Mouse (Mus musculus) inflammation-experienced regulatory T-cells, adult 16 weeks (primary cell): Measurements from ENCODE around the gene Rab23. TPM values are rescaled to one million over a fixed set of nuclear protein-coding genes. Genes with fewer than 3 reads are reported as not detected.

Experiments
- polyA plus RNA-seq: library from polyadenylated mRNA; unstranded; fragments of 100-300 nt; shearing (Covaris generic); gene quantifications from one replicate; pipeline ENCODE4 v1.2.1, GENCODE M21; 2017

Gene Rab23
- polyA plus RNA-seq, result 12.2 TPM

DNA sequence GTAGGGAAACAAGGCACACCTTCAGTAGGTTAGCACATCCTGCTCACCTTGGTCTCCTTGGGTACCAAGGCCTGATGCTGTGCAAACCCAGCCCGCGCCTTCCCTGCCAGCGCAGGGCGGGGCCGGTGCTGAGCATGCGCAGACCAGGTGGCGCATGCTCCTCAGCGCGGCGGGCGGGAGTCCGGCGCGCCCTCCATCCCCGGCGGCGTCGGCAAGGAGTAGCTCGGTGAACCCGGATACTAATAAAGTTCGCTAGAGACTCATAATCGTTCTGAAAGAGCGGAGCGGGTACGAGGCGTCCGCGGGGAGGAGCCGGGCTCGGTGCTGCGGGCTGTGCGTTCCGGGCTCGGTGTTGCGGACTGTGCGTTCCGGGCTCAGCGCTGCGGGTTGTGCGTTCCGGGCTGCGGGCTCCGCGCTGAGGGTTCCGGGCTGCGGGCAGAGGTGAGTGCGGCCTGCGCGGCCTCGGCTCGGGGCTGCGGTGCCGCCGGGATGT, at the start of gene Rab23:
Gene Rab23, plus strand, starts transcription at position 155 of the 493 bp plus-strand sequence.

DNA sequence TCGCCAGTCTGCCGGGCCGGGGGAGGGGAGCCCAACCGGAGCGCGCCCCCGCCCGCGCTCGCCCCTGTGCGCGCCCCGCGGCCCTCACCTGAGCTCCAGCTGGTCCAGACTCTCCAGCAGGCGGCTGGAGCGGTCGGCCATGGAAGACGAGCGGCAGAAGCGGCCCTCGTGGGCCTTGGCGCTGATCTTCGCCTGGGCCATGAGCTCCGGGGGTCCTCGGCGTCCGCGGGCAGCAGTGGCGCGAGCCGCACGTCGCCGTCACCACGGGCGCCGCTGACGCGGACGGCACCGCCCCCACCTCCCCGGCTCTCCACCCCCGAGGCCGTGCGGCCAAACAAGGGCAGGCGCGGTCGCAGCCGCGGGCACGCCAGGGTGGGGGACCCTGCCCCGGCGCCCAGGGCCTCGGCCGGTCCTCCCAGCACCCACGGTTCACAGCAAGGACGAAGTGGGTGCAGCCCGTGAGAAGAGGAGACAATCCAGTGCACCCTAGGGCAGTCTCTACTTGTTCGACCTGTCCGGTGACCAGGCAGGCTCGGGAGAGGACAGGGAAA, 37.9 kb downstream of the Rab23 start, which contains the start of gene Bag2:
Gene Bag2, minus strand, starts transcription at position 305 of the 551 bp plus-strand sequence.

Other genes starting within 250 kb of the Rab23 start
- 12.6 TPM for gene Prim2, start 50.1 kb upstream of the Rab23 start, polyA plus RNA-seq
- gene Bag2, start 37.9 kb downstream of the Rab23 start, polyA plus RNA-seq, result 2.1 TPM
- gene Zfp451, start 94.7 kb downstream of the Rab23 start, polyA plus RNA-seq, result 22.1 TPM
- 4.4 TPM for gene Bend6, start 187.9 kb downstream of the Rab23 start, polyA plus RNA-seq
- 36.4 TPM for gene Dst, start 188.3 kb downstream of the Rab23 start, polyA plus RNA-seq